Mouse (Mus musculus) lung, embryonic 14.5 days (tissue): ENCODE measurements around the gene Tenm4. TPM values are rescaled to one million over a fixed set of nuclear protein-coding genes. Genes with fewer than 3 reads are reported as not detected.

Experiments
- ATAC-seq: fragments of 200-750 bp; cut with Nextera tagmentation; 2 replicates; pipeline ENCODE4 v1.8.0; 2017; ENCODE audit warnings: mild to moderate bottlenecking, moderate TSS enrichment, moderate library complexity; ENCODE audit not compliant: insufficient read depth
- DNase-seq: peaks from one replicate; pipeline ENCODE4 v3.0.0-alpha.2; 2015
- H3K27ac ChIP-seq: fragments of 300-500 bp; sonication (generic); 2 replicates; pipeline ENCODE4 v1.5.1; 2014; ENCODE audit warnings: low read depth, mild to moderate bottlenecking, moderate library complexity
- H3K27me3 ChIP-seq: fragments of 300-500 bp; sonication (generic); 2 replicates; pipeline ENCODE4 v1.6.1; 2014; ENCODE audit warnings: low read length, control low read depth; ENCODE audit not compliant: insufficient read depth
- H3K36me3 ChIP-seq: fragments of 300-500 bp; sonication (generic); 2 replicates; pipeline ENCODE4 v1.6.1; 2014; ENCODE audit warnings: control low read depth; ENCODE audit not compliant: insufficient read depth
- H3K4me1 ChIP-seq: fragments of 300-500 bp; sonication (generic); 2 replicates; pipeline ENCODE4 v1.6.1; 2014; ENCODE audit warnings: antibody characterized with exemption, control low read depth; ENCODE audit not compliant: insufficient read depth
- H3K4me2 ChIP-seq: fragments of 300-500 bp; sonication (generic); 2 replicates; pipeline ENCODE4 v1.6.1; 2014; ENCODE audit warnings: mild to moderate bottlenecking
- H3K4me3 ChIP-seq: fragments of 300-500 bp; sonication (generic); 2 replicates; pipeline ENCODE4 v1.5.1; 2014; ENCODE audit warnings: low read depth, low read length
- H3K9ac ChIP-seq: fragments of 300-500 bp; sonication (generic); 2 replicates; pipeline ENCODE4 v1.6.1; 2014
- H3K9me3 ChIP-seq: fragments of 300-500 bp; sonication (generic); 2 replicates; pipeline ENCODE4 v1.6.1; 2016; ENCODE audit warnings: low read depth, low read length, control low read depth
- CTCF ChIP-seq: IDR thresholded peaks from 2 replicates; pipeline ENCODE4 v1.5.1; 2016; ENCODE audit warnings: antibody characterized with exemption, low read depth
- WGBS: fragments of 180-500 bp; shearing (Covaris S2); extraction: QIAGEN DNeasy Blood & Tissue Kit; methylation state at CpG from one replicate; pipeline ENCODE4 v1.1.7; 2014; 5-methylcytosine and 5-hydroxymethylcytosine counted together
- polyA plus RNA-seq: library from polyadenylated mRNA; unstranded; fragments of >200 nt; fragmentation: Nextera tagmentation; extraction: Ambion mirVana; gene quantifications from 2 replicates; pipeline ENCODE4 v1.2.1, GENCODE M21; 2014

Tenm4 gene
- polyA plus RNA-seq, 1 experiment from 2014 or later: 24.9 TPM

DNA sequence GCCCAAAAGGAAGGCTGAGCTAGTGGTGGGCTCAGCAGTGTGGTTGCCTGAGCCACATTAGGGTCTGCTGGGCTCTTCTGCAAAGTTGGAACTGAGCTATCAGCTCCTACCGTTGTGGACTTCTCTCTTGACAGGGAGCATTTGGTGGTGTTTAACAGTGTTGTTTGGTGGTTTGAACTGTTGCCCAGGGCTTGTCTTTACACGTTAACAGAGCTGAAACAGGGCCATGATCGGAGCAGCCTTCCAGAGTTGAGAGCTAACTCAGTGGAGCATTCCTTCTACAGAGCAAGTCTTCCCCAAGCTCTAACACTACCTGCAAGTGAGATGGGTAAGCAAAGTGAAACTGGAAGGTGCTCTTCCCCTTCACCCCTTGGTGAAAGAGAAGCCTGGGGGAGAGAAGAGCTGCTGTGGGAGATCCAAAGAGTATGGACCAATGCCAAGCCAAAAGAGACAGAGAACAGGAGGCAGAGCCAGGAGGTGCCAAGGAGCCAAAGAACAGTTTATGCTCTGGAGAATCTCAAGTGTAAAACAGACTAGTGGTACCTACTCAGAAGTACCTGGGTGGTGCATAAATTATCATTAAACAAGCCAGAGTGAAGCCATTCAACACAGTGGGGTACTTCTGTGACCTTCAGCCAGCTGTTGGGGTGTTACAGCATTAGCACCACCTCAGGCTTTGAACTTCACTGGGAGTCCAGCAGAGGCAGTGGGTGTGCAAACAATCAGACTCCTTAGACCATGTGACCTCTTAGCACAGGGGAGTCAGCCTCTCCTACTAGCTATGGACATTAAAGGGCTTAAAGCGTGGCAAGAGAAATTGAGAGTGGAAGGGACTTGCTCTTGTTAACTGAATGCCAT lies 71.5 kb downstream of the Tenm4 start:
- TF ChIP-seq CTCF: no peak
- WGBS: 47% methylated on average over 4 of the region's 4 CpGs
- 0 out of 2 replicates have a peak, but pooled peaks have one; percentile 35 for ATAC-seq
- Histone ChIP-seq H3K4me1 (no peaks in the 10 kb centered on the region; the same call in 1 of the 2 replicates), H3K27ac (no peak overlapping the region), H3K9me3 (no peaks in the 10 kb centered on the region), H3K36me3 (no peaks in the 10 kb centered on the region), H3K4me3 (no peak overlapping the region), H3K27me3 (no peaks in the 10 kb centered on the region), H3K4me2 (no peak overlapping the region), H3K9ac (no peak overlapping the region)
- peak; percentile 41 for DNase-seq

DNA sequence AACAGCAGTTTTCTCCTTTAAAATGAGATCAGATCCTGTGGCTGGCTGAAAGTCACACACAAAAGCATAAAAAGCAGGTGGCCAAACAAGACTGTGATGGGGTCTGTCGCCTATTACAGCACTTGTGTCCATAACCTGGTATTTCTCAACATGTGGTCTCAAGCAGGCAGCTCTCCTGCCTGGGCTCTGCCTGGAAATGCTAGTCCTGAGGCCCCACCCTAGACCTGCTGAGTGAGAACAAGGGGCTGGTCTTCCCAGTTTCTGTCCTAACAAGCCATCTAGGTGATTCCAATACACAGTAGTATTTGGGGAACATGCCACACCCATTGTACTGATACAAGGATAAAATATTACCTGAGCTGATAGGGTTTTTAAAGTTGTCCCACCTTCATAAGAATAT lies 73.8 kb downstream of the Tenm4 start:
- Histone ChIP-seq H3K9me3 (no peaks in the 10 kb centered on the region), H3K4me3 (no peak overlapping the region), H3K4me1 (no peaks in the 10 kb centered on the region; the same call in 1 of the 2 replicates), H3K27me3 (no peaks in the 10 kb centered on the region), H3K9ac (no peak overlapping the region), H3K36me3 (no peaks in the 10 kb centered on the region), H3K4me2 (no peak overlapping the region), H3K27ac (no peak overlapping the region)
- ATAC-seq: no peak
- DNase-seq: no peak
- TF ChIP-seq CTCF: no peak
- WGBS: 75% methylated on average over 1 of the region's 1 CpGs

DNA sequence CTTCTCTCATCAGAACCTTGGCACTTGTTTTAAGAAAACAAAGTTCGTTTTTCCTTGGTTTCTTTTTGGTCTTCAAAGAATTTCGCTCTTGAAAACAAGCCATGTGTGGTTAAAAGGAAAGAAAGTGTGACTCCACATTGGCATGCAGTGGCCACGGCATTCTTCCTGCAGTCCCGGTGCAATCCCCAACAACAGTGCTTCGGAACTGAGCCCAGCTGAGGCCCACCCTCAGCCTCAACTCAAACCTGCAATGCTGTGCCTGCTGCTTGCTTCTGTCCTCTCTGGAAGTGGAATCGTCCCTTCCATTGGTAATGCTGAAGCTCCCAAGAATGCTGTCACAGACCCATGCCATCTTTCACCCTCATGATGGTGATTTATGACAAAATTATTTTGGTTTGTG lies 88.6 kb downstream of the Tenm4 start:
- Histone ChIP-seq H3K4me2 (no peak overlapping the region), H3K27me3 (no peaks in the 10 kb centered on the region), H3K9ac (no peak overlapping the region), H3K36me3 (no peaks in the 10 kb centered on the region), H3K4me1 (no peaks in the 10 kb centered on the region), H3K9me3 (no peaks in the 10 kb centered on the region), H3K27ac (no peak overlapping the region), H3K4me3 (no peak overlapping the region)
- TF ChIP-seq CTCF: no peak
- ATAC-seq (no peak), DNase-seq (no peak)
- 82% methylated on average over 6 of the region's 6 CpGs for WGBS

DNA sequence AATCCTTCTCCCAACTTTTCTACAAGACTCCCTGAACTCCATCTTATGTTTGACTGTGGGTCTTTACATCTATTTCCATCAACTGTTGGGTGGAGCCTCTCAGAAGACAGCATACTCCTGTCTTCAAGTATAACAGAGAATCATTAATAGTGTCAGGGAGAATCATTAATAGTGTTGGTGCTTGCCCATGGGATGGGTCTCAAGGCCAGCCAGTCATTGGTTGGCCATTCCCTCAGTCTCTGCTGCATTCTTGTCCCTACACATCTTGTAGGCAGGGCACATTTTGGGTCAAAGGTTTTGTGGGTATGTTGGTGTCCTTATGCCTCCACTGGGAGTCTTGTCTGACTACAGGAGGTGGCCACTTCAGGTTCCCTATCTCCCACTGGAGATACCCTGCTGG lies 91.1 kb downstream of the Tenm4 start:
- Histone ChIP-seq H3K27me3 (no peaks in the 10 kb centered on the region), H3K36me3 (no peaks in the 10 kb centered on the region), H3K4me2 (no peak overlapping the region), H3K4me3 (no peak overlapping the region), H3K9me3 (no peaks in the 10 kb centered on the region), H3K4me1 (peaks cover under 1% of the 10 kb centered on the region; the same call in 1 of the 2 replicates), H3K9ac (no peak overlapping the region), H3K27ac (no peak overlapping the region)
- DNase-seq (no peak), ATAC-seq (no peak)
- no peak for TF ChIP-seq CTCF

DNA sequence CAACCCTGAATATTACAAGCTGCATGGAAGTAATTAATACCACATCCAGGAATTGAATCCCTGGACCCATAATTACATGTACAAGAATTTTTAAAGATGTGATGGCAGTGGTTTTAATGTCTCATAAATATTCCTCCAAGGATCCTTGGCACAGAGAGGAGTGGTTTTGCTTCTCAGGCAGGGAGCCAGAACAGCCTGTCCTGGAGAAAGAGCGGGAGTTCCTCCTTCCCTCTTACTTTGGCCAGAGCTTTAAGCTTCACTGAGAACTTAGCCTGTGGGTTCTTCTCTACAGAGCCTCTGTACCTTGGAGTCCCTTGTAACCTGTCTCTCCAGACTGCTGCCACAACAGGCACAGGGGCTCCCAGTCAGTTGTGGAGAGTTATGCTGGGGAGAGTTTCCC lies 94.9 kb downstream of the Tenm4 start:
- H3K27ac ChIP-seq: no peak overlapping the region
- no peaks in the 10 kb centered on the region for H3K9me3 ChIP-seq
- peak; percentile 75 for DNase-seq
- no peak overlapping the region for H3K4me3 ChIP-seq
- no peak for ATAC-seq
- no peaks in the 10 kb centered on the region for H3K36me3 ChIP-seq
- H3K27me3 ChIP-seq: no peaks in the 10 kb centered on the region
- TF ChIP-seq CTCF: no peak
- no peak overlapping the region for H3K9ac ChIP-seq
- 46% methylated on average over 1 of the region's 1 CpGs for WGBS
- H3K4me2 ChIP-seq: no peak overlapping the region
- peaks cover 3% of the 10 kb centered on the region; the same call in 1 of the 2 replicates for H3K4me1 ChIP-seq

DNA sequence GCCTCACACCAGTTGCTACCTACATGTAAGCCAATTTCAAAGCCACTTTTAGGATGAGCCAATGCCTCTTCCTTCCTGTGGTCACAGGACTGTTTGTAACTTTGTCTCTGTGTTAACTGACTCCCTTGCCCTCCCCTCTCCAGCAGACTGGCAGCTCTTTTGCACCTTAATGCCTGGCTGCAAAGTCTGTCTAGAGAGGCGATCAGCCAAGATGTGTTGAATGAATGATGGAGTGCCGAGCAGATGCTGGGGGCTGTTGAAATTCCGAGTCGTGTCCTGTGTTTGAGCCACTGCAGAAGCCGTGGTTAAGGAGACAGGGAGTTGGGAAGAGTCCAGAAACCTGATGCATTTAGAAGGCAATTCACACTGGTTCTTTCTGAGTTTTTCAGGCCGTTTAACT lies 96.2 kb downstream of the Tenm4 start:
- peak; percentile 85 for ATAC-seq
- H3K9ac ChIP-seq: no peak overlapping the region
- H3K36me3 ChIP-seq: no peaks in the 10 kb centered on the region
- no peaks in the 10 kb centered on the region for H3K9me3 ChIP-seq
- H3K4me2 ChIP-seq: no peak overlapping the region
- no peak overlapping the region for H3K4me3 ChIP-seq
- peaks cover 3% of the 10 kb centered on the region; the same call in 1 of the 2 replicates for H3K4me1 ChIP-seq
- DNase-seq: peak; percentile 87
- H3K27me3 ChIP-seq: no peaks in the 10 kb centered on the region
- WGBS: 19% methylated on average over 6 of the region's 6 CpGs
- no peak for TF ChIP-seq CTCF
- H3K27ac ChIP-seq: no peak overlapping the region

DNA sequence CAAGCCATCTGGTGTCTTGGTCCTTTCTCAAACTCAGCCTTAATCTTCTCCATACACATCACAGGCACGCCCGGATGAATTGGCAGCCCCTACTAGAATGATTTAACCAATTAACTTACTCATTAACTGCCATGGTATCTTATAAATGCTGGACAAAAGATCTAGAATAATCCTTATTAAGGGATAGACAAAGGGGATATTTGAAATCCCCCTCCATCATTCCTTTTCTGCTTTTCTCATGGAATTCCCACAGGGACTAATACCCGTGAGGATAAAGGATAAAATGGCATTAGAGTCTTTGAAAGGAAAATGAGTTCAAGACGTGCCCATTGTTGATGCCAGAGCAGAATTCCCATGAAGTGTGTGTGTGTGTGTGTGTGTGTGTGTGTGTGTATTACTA lies 99.6 kb downstream of the Tenm4 start:
- H3K4me2 ChIP-seq: no peak overlapping the region
- WGBS: 77% methylated on average over 4 of the region's 4 CpGs
- H3K4me1 ChIP-seq: peaks cover 3% of the 10 kb centered on the region; the same call in 1 of the 2 replicates
- H3K9me3 ChIP-seq: no peaks in the 10 kb centered on the region
- no peak overlapping the region for H3K4me3 ChIP-seq
- no peak overlapping the region for H3K9ac ChIP-seq
- H3K27ac ChIP-seq: no peak overlapping the region
- H3K27me3 ChIP-seq: no peaks in the 10 kb centered on the region
- H3K36me3 ChIP-seq: no peaks in the 10 kb centered on the region
- ATAC-seq (no peak), DNase-seq (no peak)
- TF ChIP-seq CTCF: no peak
